Mouse (Mus musculus): ENCODE results near the gene Rhoh.

GRCm38 (mm10) chr5:65897731-65898130 is 36.7 kb downstream of the Rhoh start:
- no peak for TF ChIP-seq POLR2A (IDR thresholded peaks at IDR 0.05; ENCODE audit: borderline replicate concordance, extremely low read depth, insufficient read depth, insufficient read length, poor library complexity, severe bottlenecking)
- TF ChIP-seq CTCF (IDR thresholded peaks at IDR 0.05; ENCODE audit: borderline replicate concordance, extremely low read depth, insufficient read depth, insufficient read length) = no peak
